Mouse (Mus musculus): ENCODE results near the gene Slc46a3.

The Slc46a3 gene

GRCm38 (mm10) chr5:147845319-147845718 lies 49.3 kb downstream of the Slc46a3 start:
- DNase-seq (ENCODE audit: low read depth, low spot score): no peak

- DNase-seq (ENCODE audit: low read depth, low spot score): no peak
These were observed 51.3 kb downstream of the Slc46a3 start for GRCm38 (mm10) chr5:147843340-147843739.

GRCm38 (mm10) chr5:147839418-147839817 lies 55.2 kb downstream of the Slc46a3 start:
- no peak for DNase-seq (ENCODE audit: low read depth, low spot score)

GRCm38 (mm10) chr5:147834841-147835500 lies 59.6 kb downstream of the Slc46a3 start:
- DNase-seq (ENCODE audit: low read depth, low spot score): no peak

- DNase-seq (ENCODE audit: low read depth, low spot score): no peak
These were observed 61.8 kb downstream of the Slc46a3 start for GRCm38 (mm10) chr5:147832842-147833241.

GRCm38 (mm10) chr5:147828846-147829245 lies 65.8 kb downstream of the Slc46a3 start:
- DNase-seq (ENCODE audit: low read depth, low spot score): no peak
